Mouse (Mus musculus): ENCODE results near the gene Oxgr1. TPM values are rescaled to one million over a fixed set of nuclear protein-coding genes. Genes with fewer than 3 reads are reported as not detected.

Gene Oxgr1
- polyA plus RNA-seq (2015; fragmentation: Nextera tagmentation; extraction: Ambion mirVana) = 0.04 TPM in 1 of 2 replicates, not detected in the other

DNA sequence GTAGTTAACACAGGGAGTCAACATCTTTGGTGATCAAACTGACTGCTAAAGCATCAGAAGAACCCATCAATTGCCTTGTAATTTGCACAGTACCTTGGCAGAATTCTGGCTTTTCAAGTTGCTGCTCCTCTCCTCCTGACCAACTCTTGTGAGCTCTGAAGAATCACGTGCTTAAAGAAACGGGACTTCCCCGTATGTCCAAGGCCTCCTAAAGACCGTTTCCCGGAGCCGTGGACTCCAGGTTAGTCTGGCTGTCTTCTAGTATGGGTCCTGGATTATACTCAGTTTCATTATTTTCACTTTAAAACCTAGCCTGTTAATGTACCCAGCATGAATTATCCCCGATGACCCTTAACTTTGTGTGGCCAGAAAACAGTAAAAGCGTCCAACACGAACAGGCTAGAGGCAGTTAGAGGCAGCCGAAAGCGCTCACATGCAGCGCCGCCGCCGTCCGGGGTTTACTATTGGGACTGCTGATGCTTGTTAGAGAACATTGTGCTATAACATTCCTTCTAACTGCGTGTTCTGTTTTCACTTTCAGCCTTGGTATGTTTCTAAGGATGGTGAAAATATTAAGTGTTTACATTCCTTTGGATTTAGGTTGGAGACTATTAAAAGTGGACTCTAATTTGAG is at the start of gene Oxgr1:
Oxgr1 (minus strand) TSS at position 249 of the 634 bp plus-strand sequence.
- WGBS = 92% methylated on average over 17 of the region's 17 CpGs
- Histone ChIP-seq H3K9ac (no peak within 1 kb of the TSS), H3K27ac (no peak within 1 kb of the TSS), H3K4me2 (no peak within 1 kb of the TSS), H3K27me3 (no peaks in the 10 kb centered on the region), H3K4me3 (no peak within 1 kb of the TSS), H3K9me3 (no peaks in the 10 kb centered on the region), H3K4me1 (no peaks in the 10 kb centered on the region), H3K36me3 (no peaks in the 10 kb centered on the region)
- no peak for ATAC-seq (ENCODE audit: borderline replicate concordance, extremely low read depth, low FRiP score, low TSS enrichment)

DNA sequence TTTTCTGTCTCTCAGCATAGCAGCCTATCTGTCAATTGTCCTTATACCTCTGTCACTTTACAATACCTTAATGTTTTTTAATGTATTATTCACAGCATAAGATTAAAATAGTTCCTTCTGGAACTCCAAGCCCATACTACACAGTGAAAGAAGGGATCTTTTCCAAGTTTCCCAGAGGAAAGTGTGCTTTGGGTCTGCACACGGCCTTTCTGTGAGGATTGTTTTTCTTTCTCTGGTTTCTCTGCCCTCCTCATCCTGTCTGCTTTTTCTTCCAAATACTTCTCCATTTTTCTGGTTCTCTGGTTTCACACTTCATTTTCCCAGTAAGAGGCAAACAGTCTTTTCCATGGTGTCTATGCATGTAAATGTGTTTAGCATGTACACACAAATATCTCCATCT is 48.2 kb upstream of the Oxgr1 start:
- Histone ChIP-seq H3K27ac (no peak overlapping the region), H3K9me3 (no peaks in the 10 kb centered on the region), H3K4me3 (no peak overlapping the region), H3K27me3 (no peaks in the 10 kb centered on the region), H3K9ac (no peak overlapping the region), H3K4me1 (no peaks in the 10 kb centered on the region; the same call in 1 of the 2 replicates), H3K36me3 (no peaks in the 10 kb centered on the region), H3K4me2 (no peak overlapping the region)
- 30% methylated on average over 1 of the region's 1 CpGs for WGBS
- ATAC-seq (ENCODE audit: borderline replicate concordance, extremely low read depth, low FRiP score, low TSS enrichment) = no peak

DNA sequence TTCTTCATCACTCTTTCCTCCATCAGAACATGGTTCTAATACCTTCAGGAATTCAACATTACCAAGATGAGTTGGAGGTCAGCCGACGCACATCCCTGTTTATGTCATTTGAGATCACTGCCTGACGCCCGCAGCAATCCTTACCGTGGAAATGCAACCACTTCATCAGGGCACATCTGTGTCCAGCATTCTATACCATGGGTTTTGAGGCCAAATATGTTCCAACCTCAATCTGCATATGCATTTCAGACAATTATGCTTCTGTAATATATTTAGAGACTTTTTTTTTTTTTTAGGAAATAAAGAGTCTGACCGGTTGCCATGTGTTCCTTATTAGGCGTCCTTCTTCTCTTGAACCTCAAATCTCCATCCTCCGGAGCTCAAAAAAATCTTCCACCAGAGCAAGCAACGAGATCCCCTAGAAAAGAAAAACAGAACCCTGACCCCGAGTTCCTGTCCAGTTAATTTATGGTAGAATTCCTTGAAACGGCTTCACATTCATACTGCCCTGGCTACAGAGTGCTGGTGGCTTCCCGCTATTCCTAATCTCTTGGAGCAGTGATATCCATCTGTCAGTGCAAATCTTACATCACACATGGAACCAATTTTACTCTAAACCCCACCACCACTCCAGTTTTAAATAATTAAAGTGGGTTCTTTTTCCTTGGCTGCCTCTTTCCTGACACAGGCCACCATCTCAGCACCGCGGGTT is 47.6 kb upstream of the Oxgr1 start:
- no peaks in the 10 kb centered on the region for H3K27me3 ChIP-seq
- H3K9ac ChIP-seq = no peak overlapping the region
- no peak overlapping the region for H3K4me3 ChIP-seq
- 45% methylated on average over 14 of the region's 14 CpGs for WGBS
- no peak overlapping the region for H3K27ac ChIP-seq
- no peak for ATAC-seq (ENCODE audit: borderline replicate concordance, extremely low read depth, low FRiP score, low TSS enrichment)
- no peaks in the 10 kb centered on the region; the same call in 1 of the 2 replicates for H3K4me1 ChIP-seq
- H3K4me2 ChIP-seq = no peak overlapping the region
- no peaks in the 10 kb centered on the region for H3K9me3 ChIP-seq
- no peaks in the 10 kb centered on the region for H3K36me3 ChIP-seq

DNA sequence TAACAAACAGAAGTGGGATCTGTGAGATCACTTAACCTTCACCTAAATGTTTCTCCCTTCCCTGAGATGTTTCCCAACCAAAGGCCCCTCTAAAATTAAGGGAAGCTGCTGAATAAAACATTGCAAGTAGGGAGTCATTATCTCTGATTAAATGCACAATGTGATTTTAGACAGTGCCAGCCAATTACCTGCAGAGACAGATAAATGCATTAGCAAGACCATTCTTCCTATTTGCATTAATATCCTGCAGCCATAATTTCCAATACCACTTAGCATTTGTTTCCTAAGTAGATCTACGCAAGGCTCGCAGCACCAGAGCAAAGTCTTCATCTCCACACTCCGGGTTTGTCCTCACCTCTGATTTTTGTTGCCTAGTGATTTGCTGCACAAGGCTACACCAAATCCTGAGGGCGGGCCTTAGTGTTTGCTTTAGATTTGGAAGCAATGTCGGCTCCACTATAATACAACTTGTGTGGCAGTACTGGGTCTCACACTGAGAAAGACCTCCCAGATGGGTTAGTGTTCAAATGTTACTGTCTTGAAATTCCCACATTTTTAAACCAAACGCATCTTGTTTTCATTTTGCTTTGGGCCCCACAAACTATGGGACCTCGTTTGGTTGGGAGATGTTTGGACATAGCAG is 46.9 kb upstream of the Oxgr1 start:
- H3K4me1 ChIP-seq = no peaks in the 10 kb centered on the region; the same call in 1 of the 2 replicates
- H3K27me3 ChIP-seq = no peaks in the 10 kb centered on the region
- H3K27ac ChIP-seq = no peak overlapping the region
- 67% methylated on average over 7 of the region's 7 CpGs for WGBS
- no peak overlapping the region for H3K9ac ChIP-seq
- no peak for ATAC-seq (ENCODE audit: borderline replicate concordance, extremely low read depth, low FRiP score, low TSS enrichment)
- no peak overlapping the region for H3K4me2 ChIP-seq
- H3K9me3 ChIP-seq = no peaks in the 10 kb centered on the region
- H3K4me3 ChIP-seq = no peak overlapping the region
- H3K36me3 ChIP-seq = no peaks in the 10 kb centered on the region

DNA sequence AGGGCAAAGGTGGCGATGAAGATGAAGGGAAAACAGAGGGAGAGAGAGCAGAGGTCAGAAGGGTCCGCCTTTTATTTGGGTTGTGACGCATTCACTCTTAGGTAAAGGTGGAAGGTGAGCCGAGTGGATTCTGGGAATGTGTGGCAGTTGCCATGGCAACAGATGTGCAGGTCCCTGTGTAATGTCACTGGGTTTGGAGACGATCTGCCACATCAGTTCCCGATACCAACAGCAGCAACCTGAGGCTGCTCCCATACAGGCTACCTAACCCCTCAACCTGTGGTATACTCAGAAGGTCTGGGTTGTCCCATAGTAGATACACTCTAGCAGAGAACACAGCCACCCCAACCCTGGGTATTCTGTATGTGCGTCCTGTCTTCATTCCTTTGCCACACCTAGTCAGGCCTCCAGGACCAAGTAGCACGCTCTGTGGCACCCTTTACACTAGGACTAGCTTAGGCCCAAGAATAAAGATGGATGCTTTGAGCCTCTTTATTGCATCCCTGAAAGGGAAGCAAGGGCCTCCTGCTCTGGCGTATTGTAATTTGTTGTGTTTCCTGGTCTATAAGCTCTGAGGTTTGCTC is 41.9 kb upstream of the Oxgr1 start:
- H3K4me1 ChIP-seq = no peaks in the 10 kb centered on the region
- no peak overlapping the region for H3K4me3 ChIP-seq
- no peak for ATAC-seq (ENCODE audit: borderline replicate concordance, extremely low read depth, low FRiP score, low TSS enrichment)
- no peaks in the 10 kb centered on the region for H3K9me3 ChIP-seq
- 71% methylated on average over 9 of the region's 9 CpGs for WGBS
- H3K9ac ChIP-seq = no peak overlapping the region
- no peak overlapping the region for H3K4me2 ChIP-seq
- no peaks in the 10 kb centered on the region for H3K27me3 ChIP-seq
- no peak overlapping the region for H3K27ac ChIP-seq
- H3K36me3 ChIP-seq = no peaks in the 10 kb centered on the region

DNA sequence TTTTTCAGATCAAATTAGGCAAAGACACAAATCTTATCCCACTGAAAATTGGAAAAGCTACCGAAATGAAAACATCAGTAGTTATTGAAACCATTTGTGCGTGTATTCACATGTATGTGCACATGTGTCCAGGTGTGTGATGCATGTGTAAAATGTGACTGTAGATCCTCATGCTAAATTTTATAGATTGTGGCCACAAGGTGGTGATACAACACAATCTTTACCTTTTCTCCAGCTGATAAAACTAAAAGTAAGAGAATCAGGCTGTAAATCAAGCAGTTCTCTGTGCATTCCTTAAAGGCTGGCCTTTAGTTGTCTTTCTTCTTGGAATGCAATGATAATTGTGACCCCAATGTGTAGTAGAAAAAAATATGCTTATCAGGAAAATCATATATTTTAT is 34.0 kb upstream of the Oxgr1 start:
- H3K4me3 ChIP-seq = no peak overlapping the region
- H3K9me3 ChIP-seq = no peaks in the 10 kb centered on the region
- no peak overlapping the region for H3K9ac ChIP-seq
- no peaks in the 10 kb centered on the region for H3K4me1 ChIP-seq
- H3K4me2 ChIP-seq = no peak overlapping the region
- no peaks in the 10 kb centered on the region for H3K27me3 ChIP-seq
- 46% methylated on average over 2 of the region's 2 CpGs for WGBS
- ATAC-seq (ENCODE audit: borderline replicate concordance, extremely low read depth, low FRiP score, low TSS enrichment) = no peak
- H3K36me3 ChIP-seq = no peaks in the 10 kb centered on the region
- H3K27ac ChIP-seq = no peak overlapping the region

DNA sequence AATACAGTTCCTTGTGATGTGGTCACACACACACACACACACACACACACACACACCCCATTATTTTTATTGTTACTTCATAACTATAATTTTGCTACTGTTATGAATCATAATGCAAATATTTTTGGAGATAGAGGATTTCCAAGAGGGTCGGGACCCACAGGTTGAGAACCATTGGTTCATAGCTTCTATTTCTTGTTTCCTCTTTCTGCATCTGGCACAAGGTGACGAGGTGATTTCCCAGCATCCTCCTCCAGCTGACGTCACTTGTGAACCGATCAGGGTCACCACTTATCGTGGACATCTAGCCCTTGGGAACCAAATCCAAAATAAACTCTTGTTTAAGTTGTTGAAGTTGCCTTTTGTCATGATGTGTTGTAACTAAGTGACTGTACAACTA is 33.5 kb upstream of the Oxgr1 start:
- no peak overlapping the region for H3K27ac ChIP-seq
- no peaks in the 10 kb centered on the region for H3K27me3 ChIP-seq
- H3K4me1 ChIP-seq = no peaks in the 10 kb centered on the region
- no peak overlapping the region for H3K9ac ChIP-seq
- 62% methylated on average over 5 of the region's 5 CpGs for WGBS
- no peak for ATAC-seq (ENCODE audit: borderline replicate concordance, extremely low read depth, low FRiP score, low TSS enrichment)
- H3K9me3 ChIP-seq = no peaks in the 10 kb centered on the region
- no peaks in the 10 kb centered on the region for H3K36me3 ChIP-seq
- no peak overlapping the region for H3K4me3 ChIP-seq
- H3K4me2 ChIP-seq = no peak overlapping the region

DNA sequence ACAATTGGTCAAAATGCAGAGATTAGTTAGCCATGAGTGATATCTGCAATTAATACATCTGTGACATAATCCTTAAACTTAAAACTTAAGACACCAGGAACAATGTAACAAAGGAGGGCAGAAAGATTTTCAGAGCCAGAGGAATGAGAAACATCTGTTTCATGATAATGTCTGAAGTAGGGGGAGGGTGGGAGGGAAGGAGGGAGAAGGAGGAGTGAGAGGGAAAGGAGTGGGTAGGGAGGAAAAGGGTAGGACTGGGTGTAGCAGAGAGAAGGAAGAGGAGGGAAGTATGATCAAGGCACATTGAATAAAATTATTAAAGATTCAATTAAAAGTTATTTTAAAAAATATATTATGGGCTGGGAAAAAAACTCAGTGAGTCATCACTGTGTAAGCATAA is 32.0 kb upstream of the Oxgr1 start:
- H3K36me3 ChIP-seq = no peaks in the 10 kb centered on the region
- peak; percentile 55; the same call in 1 of the 2 replicates for ATAC-seq (ENCODE audit: borderline replicate concordance, extremely low read depth, low FRiP score, low TSS enrichment)
- H3K27me3 ChIP-seq = no peaks in the 10 kb centered on the region
- H3K9me3 ChIP-seq = no peaks in the 10 kb centered on the region
- no peak overlapping the region for H3K9ac ChIP-seq
- H3K4me1 ChIP-seq = no peaks in the 10 kb centered on the region
- no peak overlapping the region for H3K4me2 ChIP-seq
- no peak overlapping the region for H3K4me3 ChIP-seq
- no peak overlapping the region for H3K27ac ChIP-seq

DNA sequence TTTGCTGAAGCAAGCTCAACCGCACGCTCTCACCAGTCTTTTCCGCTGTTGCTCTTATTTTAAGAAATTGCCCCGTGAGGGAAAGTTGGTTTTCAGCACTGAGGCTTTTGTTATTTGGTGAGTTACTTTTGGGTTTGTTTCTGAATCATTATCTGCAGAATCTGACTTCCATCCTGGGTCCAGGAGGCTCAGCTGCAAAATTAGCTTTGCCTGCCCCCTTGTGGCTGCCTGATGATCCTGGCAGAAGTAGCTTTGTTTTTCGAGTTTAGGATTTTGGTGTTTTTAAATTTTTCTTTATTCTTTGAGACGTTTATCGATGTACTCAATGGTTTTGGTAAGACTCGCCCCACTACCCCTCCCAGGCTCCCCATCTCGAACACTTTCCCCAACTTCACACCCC is 18.9 kb upstream of the Oxgr1 start:
- Histone ChIP-seq H3K4me2 (no peak overlapping the region), H3K4me3 (no peak overlapping the region), H3K27ac (no peak overlapping the region), H3K4me1 (no peaks in the 10 kb centered on the region), H3K36me3 (no peaks in the 10 kb centered on the region), H3K9me3 (no peaks in the 10 kb centered on the region), H3K9ac (no peak overlapping the region), H3K27me3 (no peaks in the 10 kb centered on the region)
- WGBS = 53% methylated on average over 9 of the region's 9 CpGs
- no peak for ATAC-seq (ENCODE audit: borderline replicate concordance, extremely low read depth, low FRiP score, low TSS enrichment)

DNA sequence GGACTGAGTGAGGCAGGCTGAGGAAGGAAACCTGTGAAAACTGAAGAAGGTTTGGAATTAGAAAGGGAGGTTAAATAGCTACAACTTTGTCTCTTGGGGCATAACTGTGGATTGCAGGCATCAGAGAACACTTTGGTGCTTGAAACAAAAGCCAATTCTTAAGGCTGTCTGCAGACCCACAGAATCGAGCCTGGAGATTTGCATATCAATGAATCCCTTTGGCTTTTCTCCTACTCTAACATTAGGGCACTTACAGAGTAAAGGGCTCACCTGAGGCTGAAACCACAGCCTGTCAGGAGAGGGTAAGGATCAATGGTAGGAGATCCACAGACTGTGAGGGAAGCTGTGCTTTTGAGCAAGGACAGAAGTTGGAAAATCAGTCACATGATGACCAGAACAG is 8.8 kb downstream of the Oxgr1 start:
- WGBS = 24% methylated on average over 1 of the region's 1 CpGs
- no peak for ATAC-seq (ENCODE audit: borderline replicate concordance, extremely low read depth, low FRiP score, low TSS enrichment)

DNA sequence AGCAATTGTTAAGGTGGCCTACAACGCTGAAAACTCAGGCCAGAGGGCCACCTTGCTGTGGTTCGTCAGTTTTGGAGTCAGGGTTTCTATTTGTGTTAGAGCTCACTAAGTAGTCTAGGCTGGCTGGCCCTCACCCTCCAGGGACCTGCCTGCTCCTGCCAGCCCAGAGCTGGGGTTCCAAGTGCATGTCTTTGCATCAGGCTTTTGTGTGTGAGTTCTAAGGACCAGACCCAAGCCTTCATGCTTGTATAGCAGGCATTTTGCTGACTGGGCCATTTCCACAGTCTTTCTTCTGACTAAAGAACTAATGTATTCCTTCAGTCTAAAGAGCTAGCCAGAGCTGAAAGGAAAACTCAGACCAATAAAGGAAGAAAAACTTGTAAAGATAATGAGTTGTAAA is 22.3 kb downstream of the Oxgr1 start:
- ATAC-seq (ENCODE audit: borderline replicate concordance, extremely low read depth, low FRiP score, low TSS enrichment) = no peak
- Histone ChIP-seq H3K27me3 (no peaks in the 10 kb centered on the region), H3K4me2 (no peak overlapping the region), H3K27ac (no peak overlapping the region), H3K4me1 (0 out of 2 replicates have a peak, but pooled peaks cover 3% of the 10 kb centered on the region), H3K4me3 (no peak overlapping the region), H3K36me3 (no peaks in the 10 kb centered on the region), H3K9ac (no peak overlapping the region), H3K9me3 (no peaks in the 10 kb centered on the region)
- 85% methylated on average over 2 of the region's 2 CpGs for WGBS

More for the DNA sequence above, 8.8 kb downstream of the Oxgr1 start:
- Histone ChIP-seq H3K36me3 (no peaks in the 10 kb centered on the region), H3K4me3 (no peak overlapping the region), H3K4me2 (no peak overlapping the region), H3K27me3 (no peaks in the 10 kb centered on the region), H3K27ac (no peak overlapping the region), H3K9ac (no peak overlapping the region), H3K4me1 (no peaks in the 10 kb centered on the region), H3K9me3 (no peaks in the 10 kb centered on the region)
